Mouse (Mus musculus) gastrocnemius, postnatal 4 days (tissue): Measurements from ENCODE around the gene Leo1. TPM values are rescaled to one million over a fixed set of nuclear protein-coding genes. Genes with fewer than 3 reads are reported as not detected.
"Not testable (repeated sequence)": the region's sequence is repeated elsewhere in the genome, so short reads cannot be mapped to it uniquely, and the experiment has no call there.

Source experiments
- DNase-seq, 2 experiments: peaks; one replicate each; pipeline ENCODE4 v3.0.0; 2021 to 2022; ENCODE audit warnings: low spot score in 2 of 2, mixed read lengths in 2 of 2
- total RNA-seq, 2 experiments: library from RNA; stranded (reverse); gene quantifications; 2 replicates each; pipeline ENCODE4 v1.2.3; 2021

Gene Leo1
- total RNA-seq, 2 experiments from 2014 or later: 27.4 to 31.6 TPM

- DNase-seq: no peak
Measured at GRCm38 (mm10) chr9:75466641-75467040, 25.3 kb downstream of the Leo1 start.

- no peak for DNase-seq
Measured at GRCm38 (mm10) chr9:75467581-75467980, 26.3 kb downstream of the Leo1 start.

GRCm38 (mm10) chr9:75468297-75468696 lies 27.0 kb downstream of the Leo1 start:
- no peak for DNase-seq

- no peak for DNase-seq
Measured at GRCm38 (mm10) chr9:75477212-75477611, 35.9 kb downstream of the Leo1 start.

- no peak for DNase-seq
Measured at GRCm38 (mm10) chr9:75479106-75479725, 37.9 kb downstream of the Leo1 start.

- DNase-seq: no peak
Measured at GRCm38 (mm10) chr9:75480536-75481075, 39.3 kb downstream of the Leo1 start.

- DNase-seq: no peak
Measured at GRCm38 (mm10) chr9:75485231-75485630, 43.9 kb downstream of the Leo1 start.

- not testable (repeated sequence) for DNase-seq
Measured at GRCm38 (mm10) chr9:75488255-75488654, 46.9 kb downstream of the Leo1 start.

- DNase-seq: no peak
Measured at GRCm38 (mm10) chr9:75494407-75495005, 53.2 kb downstream of the Leo1 start.

- no peak for DNase-seq
Measured at GRCm38 (mm10) chr9:75495945-75496344, 54.6 kb downstream of the Leo1 start.

GRCm38 (mm10) chr9:75498571-75498970 lies 57.2 kb downstream of the Leo1 start:
- no peak for DNase-seq

- DNase-seq: no peak
Measured at GRCm38 (mm10) chr9:75504311-75504710, 63.0 kb downstream of the Leo1 start.

- no peak for DNase-seq
Measured at GRCm38 (mm10) chr9:75511236-75511939, 70.1 kb downstream of the Leo1 start.

- DNase-seq: peak in 1 of 2 experiments; percentile 24
Measured at GRCm38 (mm10) chr9:75515464-75516113, 74.3 kb downstream of the Leo1 start.

Other genes starting within 250 kb of the Leo1 start
- gene Myo5c, start 209.5 kb upstream of the Leo1 start, total RNA-seq: 10 to 100 TPM in 1 of 2 experiments, 1 to 10 TPM in 1; 5.7 to 11.4 TPM
- 10 to 100 TPM; 12.1 to 14.9 TPM for gene Gnb5, start 135.2 kb upstream of the Leo1 start, total RNA-seq
- not detected for gene Bcl2l10, start 93.8 kb upstream of the Leo1 start, total RNA-seq
- 10 to 100 TPM; 49.1 to 51.6 TPM for gene Mapk6, start 31.5 kb upstream of the Leo1 start, total RNA-seq
- gene Tmod3, start 118.1 kb downstream of the Leo1 start, total RNA-seq: 10 to 100 TPM; 52.4 to 59.7 TPM
- 10 to 100 TPM; 22.5 to 28.1 TPM for gene Tmod2, start 169.8 kb downstream of the Leo1 start, total RNA-seq
- 10 to 100 TPM; 17.6 to 20.1 TPM for gene Lysmd2, start 184.2 kb downstream of the Leo1 start, total RNA-seq
- gene Scg3, start 242.5 kb downstream of the Leo1 start, total RNA-seq: 1 to 10 TPM; 4.3 to 7.1 TPM